Mouse (Mus musculus) lung, postnatal 36 days (tissue): ENCODE data around the gene Shmt2.

Source experiments
- DNase-seq: peaks from one replicate; pipeline ENCODE4 v3.0.0; 2022; ENCODE audit warnings: mixed read lengths

Gene Shmt2

DNA sequence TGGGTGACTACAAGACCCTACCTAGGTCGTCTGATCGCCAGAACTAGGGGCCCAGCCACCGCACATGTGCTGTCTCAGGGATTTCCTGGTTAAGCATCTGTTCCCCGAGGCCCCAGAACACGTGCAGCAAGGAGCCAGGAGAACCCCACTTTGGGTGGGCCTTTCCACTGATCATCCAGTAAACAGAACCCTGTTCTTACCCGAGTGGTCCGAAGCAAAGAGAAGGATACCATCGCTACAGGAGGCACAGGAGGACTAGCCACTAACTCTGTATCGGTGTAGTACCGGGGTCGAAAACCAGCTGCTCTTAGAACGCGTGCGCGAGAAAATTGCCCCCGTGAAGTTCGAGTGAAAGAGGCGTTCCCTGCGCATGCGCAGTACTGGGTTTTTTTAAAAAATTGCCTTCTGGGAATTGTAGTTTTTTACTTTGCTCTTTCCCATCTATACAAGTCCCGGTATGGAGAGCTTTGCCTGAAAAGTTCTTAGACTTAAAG, at the start of gene Shmt2:
Gene Shmt2, minus strand, starts transcription at position 357 of the 494 bp plus-strand sequence.
- peak; percentile 91 for DNase-seq

DNA sequence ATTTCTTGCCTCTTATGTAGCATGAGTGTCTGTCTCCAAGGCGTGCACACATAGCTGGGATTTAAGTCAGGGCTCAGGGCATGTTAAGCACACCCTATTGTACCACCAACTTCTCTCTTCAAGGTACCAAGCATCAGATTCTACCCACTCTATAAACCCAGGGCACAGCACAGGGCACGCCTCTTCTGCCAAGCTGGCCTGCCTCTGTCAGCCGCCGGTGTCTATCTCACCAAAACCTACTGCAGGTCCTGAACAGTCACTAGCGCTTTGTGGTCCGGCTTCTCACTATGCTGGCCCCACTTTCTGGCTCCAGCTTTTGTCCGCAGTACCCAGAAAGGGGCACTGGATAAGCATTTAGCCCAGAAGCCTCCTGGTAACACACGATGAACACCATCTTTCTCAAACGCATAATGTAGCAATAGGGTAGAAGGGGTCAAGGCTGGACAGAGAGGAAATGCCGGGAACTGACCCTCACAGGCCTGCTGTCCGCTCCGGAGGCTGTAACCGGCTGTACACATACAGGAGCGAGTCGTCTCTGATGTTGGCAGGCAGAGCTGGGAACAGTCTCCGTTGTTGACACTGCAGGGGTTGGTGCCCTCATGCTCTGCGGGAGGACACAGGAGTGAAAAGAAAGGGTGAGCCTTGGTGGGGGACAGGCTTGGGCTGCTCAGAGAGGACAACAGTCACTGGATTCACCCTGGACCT, 48.8 kb upstream of the Shmt2 start:
- DNase-seq, result peak; percentile 34

DNA sequence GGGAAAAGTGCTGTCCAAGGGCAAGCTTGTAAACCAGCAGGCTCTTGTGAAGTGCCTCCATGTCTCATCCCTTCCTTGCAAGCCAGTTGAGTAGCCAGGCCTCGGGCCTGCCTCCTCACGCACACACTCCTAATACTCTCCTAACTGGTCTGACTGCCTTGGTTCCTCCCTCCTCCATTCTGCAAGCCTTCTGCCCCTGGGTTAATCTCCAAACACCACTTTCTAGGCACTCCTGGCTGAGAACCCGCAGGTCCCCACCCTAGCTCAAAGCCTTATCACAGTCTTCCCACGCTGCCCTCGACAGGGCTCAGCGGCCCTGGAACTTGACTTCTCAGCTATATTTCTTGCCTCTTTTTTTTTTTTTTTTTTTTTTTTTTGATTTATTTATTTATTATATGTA, 48.1 kb upstream of the Shmt2 start:
- DNase-seq, result peak; percentile 34

GRCm38 (mm10) chr10:127569450-127569849, 47.2 kb upstream of the Shmt2 start:
- peak; percentile 90 for DNase-seq

DNA sequence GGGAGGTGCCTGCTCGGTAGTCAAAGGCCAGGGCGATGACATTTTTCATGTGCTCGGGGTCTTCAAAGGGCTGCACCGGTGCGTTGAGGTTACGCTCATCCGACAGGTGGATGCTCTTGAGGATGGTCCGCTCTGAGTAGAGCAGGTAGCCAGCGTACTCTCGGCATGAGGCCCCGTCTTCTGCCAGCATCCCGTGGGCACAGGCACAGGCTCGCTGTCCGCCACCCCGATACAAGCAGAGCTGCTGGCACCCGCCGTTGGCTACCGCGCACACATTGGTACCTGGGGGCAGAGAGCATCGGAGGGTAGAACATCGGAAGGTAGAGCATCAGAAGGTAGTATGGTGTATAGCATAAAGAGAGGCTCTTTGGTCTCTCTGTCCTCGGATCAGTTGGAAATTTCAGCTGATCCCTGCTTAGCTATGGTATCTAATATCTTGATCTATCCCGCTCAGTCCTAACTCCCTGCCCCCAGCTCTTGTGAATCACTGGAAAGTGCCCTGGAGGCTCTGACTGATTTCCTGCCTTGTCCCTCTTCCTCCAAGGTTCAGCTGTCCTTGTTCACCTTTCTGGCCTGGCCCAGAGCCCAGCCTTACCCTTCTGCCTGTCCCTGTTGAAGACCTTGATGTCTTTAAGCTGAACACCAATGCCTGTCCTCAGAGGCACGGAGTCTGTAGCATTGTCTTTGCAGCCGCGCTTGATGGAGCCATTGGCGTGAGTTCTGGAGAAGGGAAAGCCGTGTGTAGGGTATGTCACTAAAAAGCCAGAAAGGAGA, 44.5 kb upstream of the Shmt2 start:
- no peak for DNase-seq

- peak; percentile 33 for DNase-seq
Observed at GRCm38 (mm10) chr10:127564301-127564700, 42.1 kb upstream of the Shmt2 start.

GRCm38 (mm10) chr10:127563840-127564239, 41.6 kb upstream of the Shmt2 start:
- peak; percentile 11 for DNase-seq

GRCm38 (mm10) chr10:127561145-127561544, 38.9 kb upstream of the Shmt2 start:
- DNase-seq, result no peak

DNA sequence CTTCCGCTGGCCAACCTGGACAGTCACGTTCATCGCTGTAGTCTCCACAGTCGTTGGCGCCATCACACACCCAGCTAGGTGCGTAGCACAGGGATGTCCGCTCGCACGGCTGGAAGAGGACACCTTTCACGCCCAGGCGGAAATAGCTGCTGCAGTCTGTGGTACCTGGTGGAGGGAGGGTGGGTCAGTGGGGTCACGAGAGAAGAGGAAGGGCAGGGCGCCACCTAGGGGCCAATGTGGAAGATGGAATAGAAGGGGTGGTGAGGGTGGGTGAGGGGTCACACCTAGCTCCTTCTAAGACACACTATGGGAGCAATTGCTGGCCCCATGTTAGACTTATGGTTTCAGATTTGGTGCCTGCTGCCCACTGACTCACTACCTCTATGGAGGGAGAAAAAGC, 35.2 kb upstream of the Shmt2 start:
- no peak for DNase-seq

- peak; percentile 22 for DNase-seq
Observed at GRCm38 (mm10) chr10:127555703-127556102, 33.5 kb upstream of the Shmt2 start.

DNA sequence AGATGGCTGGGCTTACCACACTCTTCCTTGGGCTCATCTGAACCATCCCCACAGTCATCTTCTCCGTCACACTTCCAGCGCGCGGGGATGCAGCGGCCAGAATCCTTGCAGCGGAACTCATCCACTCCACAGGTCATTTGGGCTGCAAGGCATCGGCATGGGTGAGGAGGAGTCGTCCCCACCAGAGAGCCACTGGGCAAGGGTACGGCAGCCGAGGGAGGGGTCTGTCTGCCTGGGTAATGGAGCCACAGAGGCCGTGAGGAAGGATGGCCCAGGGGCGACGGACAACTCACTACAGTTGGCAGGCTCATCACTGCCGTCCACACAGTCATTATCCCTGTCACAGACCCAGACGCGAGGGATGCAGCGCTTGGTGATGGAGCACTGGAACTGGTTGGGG, 27.6 kb upstream of the Shmt2 start:
- DNase-seq, result no peak

- DNase-seq, result no peak
Observed at GRCm38 (mm10) chr10:127548236-127548635, 26.0 kb upstream of the Shmt2 start.

GRCm38 (mm10) chr10:127546505-127546904, 24.3 kb upstream of the Shmt2 start:
- no peak for DNase-seq

DNA sequence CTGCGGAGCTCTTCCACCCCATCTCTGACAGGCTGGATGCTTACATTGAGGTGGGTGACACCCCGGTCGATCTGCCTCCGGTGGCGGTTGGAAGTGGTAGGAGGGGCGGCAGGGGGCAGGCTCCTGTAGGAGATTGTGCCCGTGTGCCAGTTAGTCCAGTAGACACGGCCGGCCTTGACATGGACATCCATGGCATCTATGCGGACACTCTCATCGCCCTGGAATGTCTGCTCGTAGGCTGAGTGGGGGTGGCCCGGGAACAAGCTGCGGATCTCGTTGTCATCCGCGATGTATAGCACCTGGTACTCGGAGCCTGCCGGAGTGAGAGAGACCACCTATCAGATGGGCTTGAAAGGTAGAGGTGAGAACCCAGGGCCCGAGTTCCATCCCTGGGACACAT, 22.1 kb upstream of the Shmt2 start:
- no peak for DNase-seq

GRCm38 (mm10) chr10:127543916-127544315, 21.7 kb upstream of the Shmt2 start:
- no peak for DNase-seq

DNA sequence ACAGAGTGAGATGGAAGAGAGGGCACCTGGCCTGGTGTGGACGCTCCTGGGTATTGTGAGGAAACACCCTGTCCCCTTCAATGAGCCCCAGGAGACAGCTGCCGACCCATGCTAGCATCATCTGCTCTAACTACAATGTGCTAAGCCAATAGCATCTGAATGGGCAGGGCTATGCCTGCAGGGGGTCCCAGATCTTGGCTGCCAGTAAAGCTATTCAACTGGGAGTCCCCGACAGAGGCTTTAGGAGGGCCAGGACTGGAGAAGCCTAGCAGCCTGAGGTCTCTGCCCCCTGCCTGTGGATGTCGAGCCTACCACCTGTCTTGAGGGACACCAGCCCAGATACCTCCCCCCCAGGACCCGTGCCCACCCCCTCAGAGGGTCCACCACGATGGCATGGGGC, 20.5 kb upstream of the Shmt2 start:
- no peak for DNase-seq

GRCm38 (mm10) chr10:127542084-127542483, 19.8 kb upstream of the Shmt2 start:
- DNase-seq, result no peak

DNA sequence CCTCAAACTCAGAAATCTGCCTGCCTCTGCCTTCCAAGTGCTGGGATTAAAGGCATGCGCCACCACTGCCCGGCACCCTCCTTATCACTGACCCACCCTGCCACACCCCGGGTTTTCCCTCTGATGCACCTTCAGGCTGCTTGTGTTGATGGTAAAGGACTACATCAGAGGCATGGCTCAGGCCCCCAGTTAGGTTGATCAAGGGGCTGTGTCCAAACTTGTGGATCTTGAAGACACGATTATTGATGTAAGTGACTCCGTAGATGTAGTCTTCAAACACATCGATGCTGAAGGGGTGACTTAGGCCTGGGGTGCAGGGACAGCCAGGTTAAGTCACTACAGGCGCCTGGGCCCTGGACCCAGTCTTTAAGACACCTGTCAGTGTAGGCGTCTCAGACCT, 19.3 kb upstream of the Shmt2 start:
- DNase-seq, result no peak

- DNase-seq, result peak; percentile 89
Observed at GRCm38 (mm10) chr10:127537854-127538583, 15.8 kb upstream of the Shmt2 start.

DNA sequence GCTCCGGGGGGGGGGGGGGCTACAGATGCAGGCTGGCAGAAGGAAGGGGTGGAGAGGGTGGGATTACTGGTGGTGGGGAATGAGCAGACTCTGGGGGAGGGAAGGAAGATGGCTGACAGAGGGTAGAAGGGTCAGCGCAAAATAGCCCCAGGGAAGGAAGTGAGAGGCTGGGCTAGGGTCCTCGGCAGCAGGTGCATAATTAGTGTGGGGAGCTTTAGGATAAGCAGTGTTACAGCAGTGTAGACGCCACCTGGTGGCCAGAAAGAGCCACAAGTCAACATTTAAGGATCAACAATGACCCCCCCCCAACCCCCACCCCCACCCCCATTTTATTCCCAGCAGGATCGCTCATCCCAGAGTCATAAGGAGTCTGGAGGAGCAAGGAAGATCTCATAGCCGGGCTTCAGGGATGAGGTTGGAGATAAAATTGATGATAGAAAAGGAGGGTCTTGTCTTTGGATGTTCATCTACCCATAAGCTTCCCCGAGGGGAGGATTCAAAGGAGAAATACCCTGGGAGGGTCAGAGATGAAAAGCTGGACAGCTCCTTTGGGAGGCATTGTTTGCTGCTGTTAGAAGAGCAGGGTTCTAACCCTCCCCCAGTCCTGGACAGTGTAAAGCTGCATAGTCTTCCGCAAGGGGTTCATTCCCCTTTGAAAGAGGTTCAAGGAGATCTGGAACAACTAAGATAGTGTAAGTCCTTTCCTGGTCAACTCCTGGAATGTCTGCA, 14.5 kb upstream of the Shmt2 start:
- peak; percentile 80 for DNase-seq

GRCm38 (mm10) chr10:127534929-127535384, 12.7 kb upstream of the Shmt2 start:
- no peak for DNase-seq
